Mouse (Mus musculus): ENCODE measurements at regions not wholly inside any gene's neighbourhood (a gene's known extent, or its start where the extent isn't known, plus 50 kb on each side); places are given as distances from the start of the nearest gene placed in this dataset.
"Not testable (repeated sequence)": the region's sequence is repeated elsewhere in the genome, so short reads cannot be mapped to it uniquely, and the experiment has no call there.

- Histone ChIP-seq H3K4me2 (ENCODE audit: low read length) (no peak overlapping the region), H3K27ac (replicated peaks in 1 of 2; ENCODE audit: control insufficient read depth in 1 of 2, insufficient read depth in 1 of 2, low read depth in 2 of 2, low read length in 2 of 2) (no peak overlapping the region), H3K9ac (ENCODE audit: low read length) (no peak overlapping the region), H3K9me3 (ENCODE audit: control insufficient read depth, low read length) (no peaks in the 10 kb centered on the region), H3K27me3 (ENCODE audit: control insufficient read depth, insufficient read depth, low read length) (no peaks in the 10 kb centered on the region), H3K4me1 (ENCODE audit: control insufficient read depth in 2 of 2, insufficient read depth in 2 of 2, low read length in 2 of 2) (no peaks in the 10 kb centered on the region), H3K4me3 (ENCODE audit: control insufficient read depth in 1 of 2, insufficient read depth in 1 of 2, low read depth in 1 of 2, low read length in 2 of 2) (no peak overlapping the region), H3K36me3 (ENCODE audit: control insufficient read depth, insufficient read depth, low read length) (no peaks in the 10 kb centered on the region)
- no peak for ATAC-seq (ENCODE audit: insufficient number of reproducible peaks, insufficient read depth, low FRiP score, low read depth)
- 83% methylated on average over 5 of the region's 5 CpGs for WGBS
These were observed 125.3 kb downstream of the Gipc2 start for GRCm38 (mm10) chr3:152040751-152041150.

GRCm38 (mm10) chr3:152036819-152037218 lies 129.2 kb downstream of the Gipc2 start:
- ATAC-seq (ENCODE audit: insufficient number of reproducible peaks, insufficient read depth, low FRiP score, low read depth); H3K4me3 ChIP-seq (ENCODE audit: control insufficient read depth in 1 of 2, insufficient read depth in 1 of 2, low read depth in 1 of 2, low read length in 2 of 2); H3K27me3 ChIP-seq (ENCODE audit: control insufficient read depth, insufficient read depth, low read length); H3K9me3 ChIP-seq (ENCODE audit: control insufficient read depth, low read length); H3K4me2 ChIP-seq (ENCODE audit: low read length); H3K9ac ChIP-seq (ENCODE audit: low read length); H3K27ac ChIP-seq (replicated peaks in 1 of 2; ENCODE audit: control insufficient read depth in 1 of 2, insufficient read depth in 1 of 2, low read depth in 2 of 2, low read length in 2 of 2); H3K4me1 ChIP-seq (ENCODE audit: control insufficient read depth in 2 of 2, insufficient read depth in 2 of 2, low read length in 2 of 2); H3K36me3 ChIP-seq (ENCODE audit: control insufficient read depth, insufficient read depth, low read length): not testable (repeated sequence)
- 79% methylated on average over 5 of the region's 5 CpGs for WGBS

DNA sequence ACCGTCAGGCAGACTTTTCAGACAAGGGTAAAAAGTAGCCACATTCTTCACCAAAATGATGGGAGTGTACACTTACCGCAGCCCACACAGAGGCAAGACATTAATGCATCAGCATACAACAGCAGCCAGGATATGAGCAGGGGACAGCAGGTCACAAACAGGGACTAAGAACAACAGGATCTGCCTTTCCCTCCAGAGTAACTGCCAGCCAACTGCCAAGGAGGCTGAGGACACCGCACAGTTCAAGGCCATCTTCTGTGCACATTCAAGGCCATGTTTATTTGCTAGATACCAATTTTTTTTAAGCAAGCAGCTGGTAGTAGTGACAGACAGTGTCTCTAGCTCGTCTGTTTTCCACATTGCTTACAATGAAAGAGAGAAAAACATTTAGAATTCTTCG lies 130.6 kb downstream of the Gipc2 start:
- H3K36me3 ChIP-seq (ENCODE audit: control insufficient read depth, insufficient read depth, low read length), result no peaks in the 10 kb centered on the region
- no peak overlapping the region for H3K4me3 ChIP-seq (ENCODE audit: control insufficient read depth in 1 of 2, insufficient read depth in 1 of 2, low read depth in 1 of 2, low read length in 2 of 2)
- H3K27me3 ChIP-seq (ENCODE audit: control insufficient read depth, insufficient read depth, low read length), result no peaks in the 10 kb centered on the region
- WGBS, result 84% methylated on average over 5 of the region's 5 CpGs
- ATAC-seq (ENCODE audit: insufficient number of reproducible peaks, insufficient read depth, low FRiP score, low read depth), result no peak
- H3K27ac ChIP-seq (replicated peaks in 1 of 2; ENCODE audit: control insufficient read depth in 1 of 2, insufficient read depth in 1 of 2, low read depth in 2 of 2, low read length in 2 of 2), result no peak overlapping the region
- H3K9ac ChIP-seq (ENCODE audit: low read length), result no peak overlapping the region
- H3K4me2 ChIP-seq (ENCODE audit: low read length), result no peak overlapping the region
- H3K4me1 ChIP-seq (ENCODE audit: control insufficient read depth in 2 of 2, insufficient read depth in 2 of 2, low read length in 2 of 2), result no peaks in the 10 kb centered on the region; a peak in 1 of 4 replicates
- no peaks in the 10 kb centered on the region for H3K9me3 ChIP-seq (ENCODE audit: control insufficient read depth, low read length)

- no peak overlapping the region for H3K9ac ChIP-seq (ENCODE audit: low read length)
- H3K27me3 ChIP-seq (ENCODE audit: control insufficient read depth, insufficient read depth, low read length), result no peaks in the 10 kb centered on the region
- no peaks in the 10 kb centered on the region for H3K36me3 ChIP-seq (ENCODE audit: control insufficient read depth, insufficient read depth, low read length)
- ATAC-seq (ENCODE audit: insufficient number of reproducible peaks, insufficient read depth, low FRiP score, low read depth), result no peak
- WGBS, result 80% methylated on average over 9 of the region's 10 CpGs
- H3K27ac ChIP-seq (replicated peaks in 1 of 2; ENCODE audit: control insufficient read depth in 1 of 2, insufficient read depth in 1 of 2, low read depth in 2 of 2, low read length in 2 of 2), result no peak overlapping the region
- H3K4me2 ChIP-seq (ENCODE audit: low read length), result no peak overlapping the region
- no peaks in the 10 kb centered on the region; a peak in 1 of 4 replicates for H3K4me1 ChIP-seq (ENCODE audit: control insufficient read depth in 2 of 2, insufficient read depth in 2 of 2, low read length in 2 of 2)
- H3K9me3 ChIP-seq (ENCODE audit: control insufficient read depth, low read length), result no peaks in the 10 kb centered on the region
- H3K4me3 ChIP-seq (ENCODE audit: control insufficient read depth in 1 of 2, insufficient read depth in 1 of 2, low read depth in 1 of 2, low read length in 2 of 2), result no peak overlapping the region
These were observed 131.3 kb downstream of the Gipc2 start for GRCm38 (mm10) chr3:152034686-152035085.

DNA sequence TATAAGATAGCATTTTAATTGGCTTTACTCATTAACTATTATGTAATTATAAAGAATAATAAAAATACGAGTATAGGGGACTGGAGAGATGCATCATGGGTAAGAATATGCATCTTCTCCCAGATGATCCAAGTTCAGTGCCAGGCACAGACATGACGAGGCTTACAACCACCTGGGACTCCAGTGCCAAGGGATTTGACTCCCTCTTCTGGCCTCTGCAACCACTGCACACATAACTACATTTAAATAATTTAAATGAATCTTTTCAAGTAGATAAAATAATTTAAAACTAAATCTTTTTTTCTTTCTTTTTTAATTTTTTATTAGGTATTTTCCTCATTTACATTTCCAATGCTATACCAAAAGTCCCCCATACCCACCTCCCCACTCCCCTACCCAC lies 131.8 kb downstream of the Gipc2 start:
- H3K4me3 ChIP-seq (ENCODE audit: control insufficient read depth in 1 of 2, insufficient read depth in 1 of 2, low read depth in 1 of 2, low read length in 2 of 2), result no peak overlapping the region
- H3K9me3 ChIP-seq (ENCODE audit: control insufficient read depth, low read length), result no peaks in the 10 kb centered on the region
- H3K9ac ChIP-seq (ENCODE audit: low read length), result no peak overlapping the region
- no peaks in the 10 kb centered on the region; a peak in 3 of 4 replicates for H3K4me1 ChIP-seq (ENCODE audit: control insufficient read depth in 2 of 2, insufficient read depth in 2 of 2, low read length in 2 of 2)
- no peaks in the 10 kb centered on the region for H3K36me3 ChIP-seq (ENCODE audit: control insufficient read depth, insufficient read depth, low read length)
- H3K4me2 ChIP-seq (ENCODE audit: low read length), result no peak overlapping the region
- WGBS, result 83% methylated on average over 2 of the region's 2 CpGs
- H3K27ac ChIP-seq (replicated peaks in 1 of 2; ENCODE audit: control insufficient read depth in 1 of 2, insufficient read depth in 1 of 2, low read depth in 2 of 2, low read length in 2 of 2), result no peak overlapping the region
- ATAC-seq (ENCODE audit: insufficient number of reproducible peaks, insufficient read depth, low FRiP score, low read depth), result no peak
- H3K27me3 ChIP-seq (ENCODE audit: control insufficient read depth, insufficient read depth, low read length), result no peaks in the 10 kb centered on the region

GRCm38 (mm10) chr3:152032663-152033318 lies 133.2 kb downstream of the Gipc2 start:
- no peaks in the 10 kb centered on the region for H3K27me3 ChIP-seq (ENCODE audit: control insufficient read depth, insufficient read depth, low read length)
- H3K36me3 ChIP-seq (ENCODE audit: control insufficient read depth, insufficient read depth, low read length), result no peaks in the 10 kb centered on the region
- no peak for ATAC-seq (ENCODE audit: insufficient number of reproducible peaks, insufficient read depth, low FRiP score, low read depth)
- no peak overlapping the region for H3K4me3 ChIP-seq (ENCODE audit: control insufficient read depth in 1 of 2, insufficient read depth in 1 of 2, low read depth in 1 of 2, low read length in 2 of 2)
- no peaks in the 10 kb centered on the region for H3K9me3 ChIP-seq (ENCODE audit: control insufficient read depth, low read length)
- no peak overlapping the region for H3K9ac ChIP-seq (ENCODE audit: low read length)
- H3K4me2 ChIP-seq (ENCODE audit: low read length), result no peak overlapping the region
- 57% methylated on average over 3 of the region's 3 CpGs for WGBS
- H3K27ac ChIP-seq (replicated peaks in 1 of 2; ENCODE audit: control insufficient read depth in 1 of 2, insufficient read depth in 1 of 2, low read depth in 2 of 2, low read length in 2 of 2), result no peak overlapping the region
- peaks cover 2 to 6% of the 10 kb centered on the region in 2 experiments for H3K4me1 ChIP-seq (ENCODE audit: control insufficient read depth in 2 of 2, insufficient read depth in 2 of 2, low read length in 2 of 2)

- Histone ChIP-seq H3K27ac (replicated peaks in 1 of 2; ENCODE audit: control insufficient read depth in 1 of 2, insufficient read depth in 1 of 2, low read depth in 2 of 2, low read length in 2 of 2) (no peak overlapping the region), H3K27me3 (ENCODE audit: control insufficient read depth, insufficient read depth, low read length) (no peaks in the 10 kb centered on the region), H3K4me3 (ENCODE audit: control insufficient read depth in 1 of 2, insufficient read depth in 1 of 2, low read depth in 1 of 2, low read length in 2 of 2) (no peak overlapping the region), H3K4me1 (ENCODE audit: control insufficient read depth in 2 of 2, insufficient read depth in 2 of 2, low read length in 2 of 2) (peaks cover 4 to 6% of the 10 kb centered on the region in 2 experiments), H3K4me2 (ENCODE audit: low read length) (no peak overlapping the region), H3K36me3 (ENCODE audit: control insufficient read depth, insufficient read depth, low read length) (no peaks in the 10 kb centered on the region), H3K9me3 (ENCODE audit: control insufficient read depth, low read length) (no peaks in the 10 kb centered on the region), H3K9ac (ENCODE audit: low read length) (no peak overlapping the region)
- ATAC-seq (ENCODE audit: insufficient number of reproducible peaks, insufficient read depth, low FRiP score, low read depth), result no peak
- 47% methylated on average over 1 of the region's 1 CpGs for WGBS
These were observed 137.3 kb downstream of the Gipc2 start for GRCm38 (mm10) chr3:152028695-152029094.

- Histone ChIP-seq H3K36me3 (ENCODE audit: control insufficient read depth, insufficient read depth, low read length) (no peaks in the 10 kb centered on the region), H3K4me3 (ENCODE audit: control insufficient read depth in 1 of 2, insufficient read depth in 1 of 2, low read depth in 1 of 2, low read length in 2 of 2) (no peak overlapping the region), H3K9ac (ENCODE audit: low read length) (no peak overlapping the region), H3K4me2 (ENCODE audit: low read length) (no peak overlapping the region), H3K4me1 (ENCODE audit: control insufficient read depth in 2 of 2, insufficient read depth in 2 of 2, low read length in 2 of 2) (peaks cover 4 to 6% of the 10 kb centered on the region in 2 experiments), H3K27me3 (ENCODE audit: control insufficient read depth, insufficient read depth, low read length) (no peaks in the 10 kb centered on the region), H3K9me3 (ENCODE audit: control insufficient read depth, low read length) (no peaks in the 10 kb centered on the region), H3K27ac (replicated peaks in 1 of 2; ENCODE audit: control insufficient read depth in 1 of 2, insufficient read depth in 1 of 2, low read depth in 2 of 2, low read length in 2 of 2) (no peak overlapping the region)
- 91% methylated on average over 4 of the region's 4 CpGs for WGBS
- ATAC-seq (ENCODE audit: insufficient number of reproducible peaks, insufficient read depth, low FRiP score, low read depth), result no peak
These were observed 140.0 kb downstream of the Gipc2 start for GRCm38 (mm10) chr3:152026034-152026433.

All from heart, embryonic 14.5 days (tissue).